Mouse (Mus musculus): ENCODE results near the gene Grk5. TPM values are rescaled to one million over a fixed set of nuclear protein-coding genes. Genes with fewer than 3 reads are reported as not detected.

The Grk5 gene
- 6.2 TPM for total RNA-seq (2023)

DNA sequence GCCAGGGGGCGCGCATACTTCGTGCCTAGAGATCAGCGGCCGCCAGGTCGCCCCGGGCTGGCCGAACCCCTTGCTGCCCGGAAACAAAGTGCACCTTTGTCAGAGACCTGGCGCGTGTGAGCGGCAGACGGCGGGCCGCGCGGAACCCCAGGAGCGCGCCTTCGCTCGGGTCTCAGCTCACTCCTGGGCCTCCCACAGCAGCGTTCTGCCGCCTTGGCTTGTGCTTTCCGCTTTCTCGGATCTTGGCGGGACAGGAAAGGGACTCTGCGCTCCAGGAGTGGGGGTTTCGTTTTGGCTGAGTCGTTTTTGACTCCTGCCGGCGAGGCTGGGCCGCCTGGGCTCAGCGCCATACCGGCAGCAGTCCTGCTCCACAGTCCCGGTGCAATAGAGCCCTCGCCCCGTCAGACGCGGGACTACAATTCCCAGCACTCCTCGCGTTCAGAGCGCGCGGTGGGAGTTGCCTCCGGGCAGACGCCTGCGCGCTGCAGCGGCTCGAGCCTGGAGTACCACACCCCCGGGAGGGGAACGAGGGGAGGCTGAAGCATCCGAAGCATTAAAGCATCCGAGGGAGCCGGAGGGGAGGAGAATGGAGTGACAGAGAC, at the start of gene Grk5:
Gene Grk5 (plus strand): TSS at position 36 of the 602 bp plus-strand sequence.

GRCm38 (mm10) chr19:60860868-60861700, 28.5 kb upstream of the Grk5 start, which contains the start of gene Sfxn4:
Gene Sfxn4 (minus strand): TSS chr19:60861479.

DNA sequence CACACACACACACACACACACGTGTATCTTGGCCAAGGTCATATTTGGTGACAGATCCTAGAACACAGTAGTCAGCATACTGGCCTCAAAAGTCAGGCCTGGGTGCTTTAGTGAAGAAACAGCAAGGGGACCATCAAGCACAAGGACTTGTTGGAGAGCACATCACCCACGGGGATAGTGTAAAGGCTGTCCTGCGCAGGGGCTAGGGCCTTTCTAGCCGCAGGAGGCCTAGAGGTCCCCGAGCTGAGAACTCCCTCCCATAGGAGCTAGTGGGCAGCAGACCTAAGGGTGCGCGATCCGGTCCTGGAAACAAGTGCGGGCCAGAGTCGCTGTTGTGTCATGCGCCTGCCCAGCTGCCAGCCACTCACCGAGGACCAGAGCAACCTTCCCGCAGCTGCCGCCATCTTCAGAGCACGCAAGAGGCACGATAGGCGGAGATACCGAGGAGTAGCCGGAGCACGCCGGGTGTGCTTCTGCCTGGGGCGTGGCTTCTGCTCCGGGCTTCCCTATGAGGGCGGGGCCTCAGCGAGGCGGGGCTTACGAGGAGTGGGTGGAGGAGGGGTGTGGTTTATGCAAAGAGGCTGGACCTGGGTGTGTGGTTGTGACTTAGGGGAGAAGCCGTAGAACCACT, 15.4 kb upstream of the Grk5 start, which contains the start of gene Prdx3:
Gene Prdx3 (minus strand): TSS at position 493 of the 631 bp plus-strand sequence.

GRCm38 (mm10) chr19:61140342-61141206, 251.0 kb downstream of the Grk5 start, which contains the start of gene Zfp950:
Gene Zfp950 (minus strand): TSS chr19:61140840.

Other genes starting within 250 kb of the Grk5 start
- gene Nanos1, start 133.8 kb upstream of the Grk5 start, total RNA-seq (2023) = 4.6 TPM
- 194 TPM for gene Eif3a, start 99.1 kb upstream of the Grk5 start, total RNA-seq (2023)
- 23.9 TPM for gene Fam45a, start 78.2 kb upstream of the Grk5 start, total RNA-seq (2023)
- gene Sfxn4, start 28.3 kb upstream of the Grk5 start, total RNA-seq (2023) = 3.3 TPM
- 51.3 TPM for gene Prdx3, start 15.2 kb upstream of the Grk5 start, total RNA-seq (2023)